Mouse (Mus musculus) neural tube, embryonic 15.5 days (tissue): ENCODE results near the gene Tomm70a. TPM values are rescaled to one million over a fixed set of nuclear protein-coding genes. Genes with fewer than 3 reads are reported as not detected.

Source experiments
- ATAC-seq: fragments of 200-750 bp; cut with Nextera tagmentation; 2 replicates; pipeline ENCODE4 v1.8.0; 2017; ENCODE audit warnings: mild to moderate bottlenecking, moderate TSS enrichment, moderate library complexity; ENCODE audit not compliant: low FRiP score
- H3K27ac ChIP-seq: fragments of 300-500 bp; sonication (generic); replicated peaks from 2 replicates; pipeline ENCODE4 v1.5.1; 2015; ENCODE audit warnings: mild to moderate bottlenecking, inconsistent platforms
- H3K27me3 ChIP-seq: fragments of 300-500 bp; sonication (generic); replicated peaks from 2 replicates; pipeline ENCODE4 v1.6.1; 2015; ENCODE audit warnings: inconsistent platforms
- H3K36me3 ChIP-seq: fragments of 300-500 bp; sonication (generic); 2 replicates; pipeline ENCODE4 v1.6.1; 2015; ENCODE audit warnings: inconsistent platforms
- H3K4me1 ChIP-seq: fragments of 300-500 bp; sonication (generic); 2 replicates; pipeline ENCODE4 v1.6.1; 2015; ENCODE audit warnings: inconsistent platforms
- H3K4me2 ChIP-seq: fragments of 300-500 bp; sonication (generic); 2 replicates; pipeline ENCODE4 v1.6.1; 2015; ENCODE audit warnings: inconsistent platforms, mild to moderate bottlenecking, moderate library complexity
- H3K4me3 ChIP-seq: fragments of 300-500 bp; sonication (generic); replicated peaks from 2 replicates; pipeline ENCODE4 v1.5.1; 2015; ENCODE audit warnings: mild to moderate bottlenecking, inconsistent platforms
- H3K9ac ChIP-seq: fragments of 300-500 bp; sonication (generic); replicated peaks from 2 replicates; pipeline ENCODE4 v1.6.1; 2015; ENCODE audit warnings: mild to moderate bottlenecking, inconsistent platforms
- H3K9me3 ChIP-seq: fragments of 300-500 bp; sonication (generic); replicated peaks from 2 replicates; pipeline ENCODE4 v1.6.1; 2016; ENCODE audit warnings: inconsistent platforms
- WGBS: fragments of 180-500 bp; shearing (Covaris S2); methylation state at CpG from one replicate; pipeline ENCODE4 v1.1.7; 2015; ENCODE audit warnings: mixed read lengths; 5-methylcytosine and 5-hydroxymethylcytosine counted together
- polyA plus RNA-seq: library from polyadenylated mRNA; unstranded; fragments of >200 nt; fragmentation: Nextera tagmentation; extraction: Ambion mirVana; gene quantifications from 2 replicates; pipeline ENCODE4 v1.2.1, GENCODE M21; 2015

Tomm70a gene
- polyA plus RNA-seq, 1 experiment from 2014 or later: 66.8 TPM

DNA sequence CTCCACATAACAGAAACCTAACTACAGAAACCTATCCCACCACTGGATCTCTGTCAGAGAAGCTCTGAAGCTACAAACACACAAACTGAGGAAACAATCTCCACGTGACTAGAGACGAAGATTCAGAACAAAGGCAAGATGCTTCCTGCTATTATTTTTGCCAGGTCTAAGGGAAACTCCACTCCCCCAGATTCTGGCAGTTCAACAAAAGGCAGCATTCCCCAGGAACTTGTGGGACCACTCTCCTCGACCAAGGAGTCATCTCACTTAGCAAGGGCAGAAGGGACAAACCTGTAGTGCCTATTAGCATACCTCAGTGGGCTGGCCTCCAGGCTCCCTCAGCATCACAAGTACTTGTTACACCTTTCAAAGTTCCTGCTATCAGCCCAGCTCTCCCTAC, 75.8 kb downstream of the Tomm70a start:
- no peak overlapping the region for H3K27ac ChIP-seq
- H3K4me3 ChIP-seq: no peak overlapping the region
- WGBS: 72% methylated on average over 3 of the region's 3 CpGs
- ATAC-seq: no peak
- H3K4me1 ChIP-seq: no peaks in the 10 kb centered on the region
- H3K4me2 ChIP-seq: no peak overlapping the region
- H3K9ac ChIP-seq: no peak overlapping the region
- peaks cover 41% of the 10 kb centered on the region for H3K36me3 ChIP-seq
- no peaks in the 10 kb centered on the region for H3K9me3 ChIP-seq
- no peaks in the 10 kb centered on the region for H3K27me3 ChIP-seq

Other genes with a start within 250 kb of the Tomm70a start
- gene Tmem45a, start 235.5 kb upstream of the Tomm70a start, polyA plus RNA-seq: 7.9 and 13.0 TPM in 2 replicates
- gene Lnp1, start 193.6 kb upstream of the Tomm70a start, polyA plus RNA-seq: 0.32 TPM in 1 of 2 replicates, not detected in the other
- not detected in 2 replicates for gene Tmem45a2, start 50.3 kb upstream of the Tomm70a start, polyA plus RNA-seq
- 56.6 and 61.6 TPM in 2 replicates for gene Nit2, start 45.6 kb downstream of the Tomm70a start, polyA plus RNA-seq
- gene Tbc1d23, start 109.8 kb downstream of the Tomm70a start, polyA plus RNA-seq: 28.3 and 30.3 TPM in 2 replicates
- 0.19 and 0.35 TPM in 2 replicates for gene Tmem30c, start 171.2 kb downstream of the Tomm70a start, polyA plus RNA-seq
- gene Filip1l, start 231.4 kb downstream of the Tomm70a start, polyA plus RNA-seq: 3.3 and 7.8 TPM in 2 replicates